In the genomic region with DNA sequence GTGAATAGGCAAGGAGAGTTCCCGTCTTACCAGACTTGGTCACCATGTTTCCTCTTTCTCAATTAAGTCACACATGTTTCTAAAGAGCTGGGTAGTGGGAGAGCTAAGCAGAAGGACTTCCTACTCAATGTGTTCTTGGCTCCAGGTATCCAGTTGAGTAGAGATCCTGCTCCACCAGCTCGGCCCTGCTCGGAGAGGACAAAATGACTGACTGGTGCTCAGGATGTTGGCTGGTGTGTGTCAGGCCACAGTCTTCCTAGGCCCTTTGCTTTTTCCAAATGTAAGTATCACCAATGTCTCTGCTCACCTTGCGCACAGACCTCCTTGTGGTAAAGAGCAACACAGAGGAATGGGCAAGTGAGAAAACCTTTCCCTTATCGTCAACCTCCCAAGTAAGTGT, we compare ENCODE assay signal across 24 mouse cellular contexts.
"Had no signal": no experiment of that assay in that cellular context is flagged by ENCODE, and none has a peak within 500 bp of the region (broad histone marks: within the 10 kb centered on the region; RNA-seq: fewer than 3 reads in every experiment).

No protein-coding gene starts in this region.

- H3K36me3 ChIP-seq: heart, embryonic 13.5 days; heart, embryonic 15.5 days; hindbrain, embryonic 13.5 days; hindbrain, embryonic 15.5 days; intestine, embryonic 15.5 days; kidney, embryonic 15.5 days; limb, embryonic 13.5 days; limb, embryonic 15.5 days; liver, embryonic 12.5 days had no signal

- H3K9me3 ChIP-seq: heart, embryonic 13.5 days; heart, embryonic 15.5 days; hindbrain, embryonic 13.5 days; hindbrain, embryonic 15.5 days; intestine, embryonic 15.5 days; kidney, embryonic 15.5 days; limb, embryonic 13.5 days; limb, embryonic 15.5 days; liver, embryonic 12.5 days had no signal

- H3K27me3 ChIP-seq: heart, embryonic 15.5 days; hindbrain, embryonic 13.5 days; hindbrain, embryonic 15.5 days; intestine, embryonic 15.5 days; kidney, embryonic 15.5 days; limb, embryonic 13.5 days; limb, embryonic 15.5 days; liver, embryonic 12.5 days had no signal

- DNase-seq: gastrocnemius, postnatal 14 days; gastrocnemius, postnatal 36 days; heart, adult 18-20 months; heart, postnatal 14 days; heart, postnatal 36 days; kidney, adult 11 months; kidney, adult 2 months; kidney, adult 9 months; kidney, postnatal 14 days; kidney, postnatal 36 days; layer of hippocampus, adult 9-11 months; layer of hippocampus, postnatal 36 days; left cerebral cortex, postnatal 4 days had no signal

- H3K4me2 ChIP-seq: heart, embryonic 13.5 days; heart, embryonic 15.5 days; hindbrain, embryonic 13.5 days; hindbrain, embryonic 15.5 days; intestine, embryonic 15.5 days; kidney, embryonic 15.5 days; limb, embryonic 13.5 days; limb, embryonic 15.5 days; liver, embryonic 12.5 days had no signal

- H3K4me3 ChIP-seq: heart, embryonic 13.5 days; heart, embryonic 15.5 days; hindbrain, embryonic 13.5 days; hindbrain, embryonic 15.5 days; intestine, embryonic 15.5 days; kidney, embryonic 15.5 days; limb, embryonic 13.5 days; limb, embryonic 15.5 days; liver, embryonic 12.5 days had no signal

- H3K4me1 ChIP-seq: heart, embryonic 15.5 days; hindbrain, embryonic 13.5 days; hindbrain, embryonic 15.5 days had no signal

- H3K9ac ChIP-seq: heart, embryonic 13.5 days; heart, embryonic 15.5 days; hindbrain, embryonic 13.5 days; hindbrain, embryonic 15.5 days; intestine, embryonic 15.5 days; kidney, embryonic 15.5 days; limb, embryonic 13.5 days; limb, embryonic 15.5 days; liver, embryonic 12.5 days had no signal

- ATAC-seq: hindbrain, postnatal 0 days; intestine, embryonic 15.5 days; liver, embryonic 12.5 days had no signal

- H3K27ac ChIP-seq: heart, embryonic 13.5 days; heart, embryonic 15.5 days; hindbrain, embryonic 13.5 days; hindbrain, embryonic 15.5 days; hindbrain, postnatal 0 days; intestine, embryonic 15.5 days; kidney, embryonic 15.5 days; kidney, postnatal 0 days; limb, embryonic 13.5 days; limb, embryonic 15.5 days; liver, embryonic 12.5 days had no signal
